ENCODE assay signal across 9 mouse cellular contexts in the genomic region with DNA sequence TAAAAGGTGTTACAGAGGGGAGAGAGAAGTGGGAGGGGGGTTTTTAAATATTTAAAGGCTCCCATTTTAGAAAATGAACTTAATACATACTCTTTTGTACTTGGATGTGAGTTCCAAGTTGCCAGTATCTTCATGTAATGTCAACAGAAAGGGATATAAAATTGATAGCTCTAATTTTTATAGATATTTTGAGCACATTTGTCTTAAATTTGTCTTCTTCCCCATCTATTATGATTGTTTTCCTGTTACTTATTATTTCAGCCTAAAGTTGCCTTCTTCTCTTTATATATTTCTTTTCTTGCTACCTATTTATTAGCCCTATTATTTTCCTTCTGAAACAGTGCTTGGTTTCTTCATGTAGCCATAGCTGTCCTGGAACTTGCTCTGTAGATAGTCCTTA. TPM values are rescaled to one million over a fixed set of nuclear protein-coding genes. Genes with fewer than 3 reads are reported as not detected.
DNase-seq lines count a peak whose midpoint lies in the region; ATAC-seq lines count a peak whose summit lies in the region.
"Had no signal": no experiment of that assay in that cellular context is flagged by ENCODE, and none has a peak within 500 bp of the region (broad histone marks: within the 10 kb centered on the region; RNA-seq: fewer than 3 reads in every experiment).

A gene (plus strand): TSS at position 301 of the 400 bp plus-strand sequence.

- H3K4me2 ChIP-seq in heart, embryonic 15.5 days = peak within 1 kb of the TSS; percentile 95
- H3K4me2 ChIP-seq in hindbrain, embryonic 11.5 days (replicated peaks; ENCODE audit: low read depth, low read length) = no peak within 1 kb of the TSS
- peak within 1 kb of the TSS; percentile 93; the same call in 1 of the 2 replicates for H3K4me2 ChIP-seq in midbrain, embryonic 11.5 days

- no peak for DNase-seq in heart, postnatal 14 days
- no peak for DNase-seq in hindbrain, embryonic 11.5 days (ENCODE audit: low spot score)
- no peak for DNase-seq in midbrain, embryonic 11.5 days (ENCODE audit: low spot score, missing footprints)
- no peak for DNase-seq in testis, postnatal 10 days (ENCODE audit: low spot score)
- DNase-seq in adipocyte (ENCODE audit: low spot score) = no peak
- no peak for DNase-seq in left cerebral cortex, adult 9 months (ENCODE audit: low spot score in 2 of 2)
- DNase-seq: gastrocnemius, postnatal 36 days had no signal

- no peaks in the 10 kb centered on the region for H3K36me3 ChIP-seq in heart, embryonic 15.5 days
- H3K36me3 ChIP-seq in hindbrain, embryonic 11.5 days (ENCODE audit: control insufficient read depth, insufficient read depth, low read length) = no peaks in the 10 kb centered on the region
- H3K36me3 ChIP-seq in midbrain, embryonic 11.5 days (ENCODE audit: control insufficient read depth, insufficient read depth, low read length) = no peaks in the 10 kb centered on the region

- no peaks in the 10 kb centered on the region for H3K27me3 ChIP-seq in heart, embryonic 15.5 days
- H3K27me3 ChIP-seq in hindbrain, embryonic 11.5 days (ENCODE audit: control insufficient read depth, insufficient read depth, low read length) = no peaks in the 10 kb centered on the region
- no peaks in the 10 kb centered on the region for H3K27me3 ChIP-seq in midbrain, embryonic 11.5 days (ENCODE audit: control insufficient read depth, insufficient read depth, low read length)

- H3K27ac ChIP-seq in heart, embryonic 15.5 days = peak within 1 kb of the TSS; percentile 97
- peak within 1 kb of the TSS; percentile 84 for H3K27ac ChIP-seq in hindbrain, embryonic 11.5 days (ENCODE audit: low read depth, low read length)
- peak within 1 kb of the TSS; percentile 98 for H3K27ac ChIP-seq in midbrain, embryonic 11.5 days (ENCODE audit: low read depth, low read length)

- intact Hi-C loops in heart, postnatal 14 days (cut with DNase I) = no loop called here

- ATAC-seq in heart, embryonic 15.5 days (replicated peaks; ENCODE audit: insufficient number of reproducible peaks, insufficient read depth, low FRiP score, low read depth) = no peak
- ATAC-seq in common myeloid progenitor, adult 5-6 weeks (replicated peaks; ENCODE audit: low read depth, poor library complexity, severe bottlenecking) = no peak
- no peak for ATAC-seq in hindbrain, embryonic 11.5 days (ENCODE audit: low FRiP score)
- ATAC-seq in midbrain, embryonic 11.5 days (ENCODE audit: low FRiP score) = no peak

- H3K9me3 ChIP-seq in heart, embryonic 15.5 days (replicated peaks) = no peaks in the 10 kb centered on the region
- H3K9me3 ChIP-seq in hindbrain, embryonic 11.5 days (ENCODE audit: control insufficient read depth, low read length) = no peaks in the 10 kb centered on the region
- no peaks in the 10 kb centered on the region for H3K9me3 ChIP-seq in midbrain, embryonic 11.5 days (ENCODE audit: control insufficient read depth, low read length)

- H3K4me1 ChIP-seq in heart, embryonic 15.5 days (replicated peaks) = peaks cover 21% of the 10 kb centered on the region
- H3K4me1 ChIP-seq in hindbrain, embryonic 11.5 days (replicated peaks; ENCODE audit: control insufficient read depth, insufficient read depth, low read length) = no peaks in the 10 kb centered on the region
- H3K4me1 ChIP-seq in midbrain, embryonic 11.5 days (ENCODE audit: control insufficient read depth, insufficient read depth, low read length) = peaks cover 9% of the 10 kb centered on the region

- 0 out of 2 replicates have a peak within 1 kb of the TSS, but pooled peaks have one; percentile 86 for H3K9ac ChIP-seq in heart, embryonic 15.5 days
- no peak within 1 kb of the TSS for H3K9ac ChIP-seq in hindbrain, embryonic 11.5 days (ENCODE audit: low read depth, low read length)
- H3K9ac ChIP-seq in midbrain, embryonic 11.5 days (ENCODE audit: low read length) = peak within 1 kb of the TSS; percentile 89; the same call in 1 of the 2 replicates

- H3K4me3 ChIP-seq in heart, embryonic 15.5 days = no peak within 1 kb of the TSS
- no peak within 1 kb of the TSS for H3K4me3 ChIP-seq in hindbrain, embryonic 11.5 days (ENCODE audit: low read depth, low read length)
- H3K4me3 ChIP-seq in midbrain, embryonic 11.5 days (ENCODE audit: low read depth, low read length) = no peak within 1 kb of the TSS

RNA-seq across cellular contexts. Expression of the gene that starts here (rescaled TPM):
- 0.18 and 0.23 TPM in 2 replicates for polyA plus RNA-seq in heart, embryonic 15.5 days (2015; fragmentation: Nextera tagmentation; extraction: Ambion mirVana)
- total RNA-seq in heart, postnatal 14 days (2021) = 10 to 100 TPM in 1 of 2 experiments, 1 to 10 TPM in 1; 5.2 to 11.7 TPM
- total RNA-seq in common myeloid progenitor, adult 5-6 weeks (2017) = 92.5 and 96.4 TPM in 2 replicates
- 0.56 and 0.57 TPM in 2 replicates for polyA plus RNA-seq in hindbrain, embryonic 11.5 days (2014; fragmentation: Nextera tagmentation; extraction: Ambion mirVana)
- polyA plus RNA-seq in midbrain, embryonic 11.5 days (2014; fragmentation: Nextera tagmentation; extraction: Ambion mirVana) = 0.59 and 0.61 TPM in 2 replicates
